Mouse (Mus musculus): ENCODE data around the gene Ssh3. TPM values are rescaled to one million over a fixed set of nuclear protein-coding genes. Genes with fewer than 3 reads are reported as not detected.

The Ssh3 gene
- total RNA-seq, 2 experiments from 2014 or later = 7.0 to 27.6 TPM

DNA sequence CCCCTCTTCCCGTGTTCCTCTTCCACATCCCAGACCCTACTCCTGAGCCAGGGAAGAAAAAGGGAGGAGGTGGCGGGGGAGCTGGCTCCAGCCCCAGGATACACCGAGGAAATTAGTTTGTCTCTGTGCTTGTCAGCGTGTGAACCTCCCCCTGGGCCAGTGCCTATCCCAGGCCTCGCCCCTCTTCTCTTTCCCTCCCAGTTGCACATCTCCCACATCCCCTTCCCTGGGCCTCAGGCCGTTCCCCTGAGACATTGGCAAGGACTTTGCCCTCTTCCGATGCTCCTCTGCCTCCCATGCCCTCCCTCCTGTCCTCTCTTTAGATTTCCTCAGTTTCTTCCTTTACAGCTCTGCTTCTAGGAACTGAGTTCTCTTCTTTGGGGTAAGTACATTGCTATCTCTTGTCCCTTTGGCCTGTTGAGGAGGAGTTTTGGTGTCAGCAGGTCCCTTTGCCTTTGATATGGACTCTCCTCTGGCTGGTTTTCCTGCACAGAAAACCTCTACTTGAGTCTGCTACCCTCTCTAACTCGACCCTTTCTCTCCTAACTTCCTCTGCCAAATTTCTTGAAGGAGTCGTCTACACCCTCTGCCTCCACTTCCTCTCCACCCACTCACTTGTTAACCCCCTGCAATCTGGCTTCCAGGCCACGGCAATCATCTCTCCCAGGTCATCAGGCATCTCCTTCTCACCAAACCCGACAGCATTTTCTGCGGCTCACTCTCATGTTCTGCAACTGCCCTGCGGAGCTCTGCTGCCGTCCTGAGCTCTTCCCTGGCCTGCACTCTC lies 47.8 kb downstream of the Ssh3 start:
- ATAC-seq (replicated peaks; ENCODE audit: low FRiP score, low TSS enrichment, poor library complexity, severe bottlenecking) = no peak

DNA sequence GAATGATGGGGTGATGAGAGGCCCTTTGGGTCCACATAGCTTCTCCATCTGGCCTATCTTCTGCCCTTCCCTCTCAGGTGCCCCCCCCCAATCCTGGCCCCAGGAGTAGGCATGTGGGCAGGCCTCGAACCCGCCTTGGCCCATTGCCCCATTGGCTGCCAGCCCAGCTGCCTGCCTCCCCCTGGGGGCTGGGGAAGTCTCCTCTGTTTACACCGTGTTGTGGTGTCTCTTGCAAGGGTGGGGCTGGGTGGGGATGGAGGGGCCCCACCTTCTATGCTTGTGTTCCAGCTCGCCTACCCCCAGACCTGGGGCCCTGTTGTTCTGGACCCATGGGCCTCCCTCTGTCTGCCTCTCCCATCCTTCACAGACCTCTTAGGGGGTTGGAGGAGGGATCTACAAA lies 48.6 kb downstream of the Ssh3 start:
- no peak for ATAC-seq (replicated peaks; ENCODE audit: low FRiP score, low TSS enrichment, poor library complexity, severe bottlenecking)

- ATAC-seq (replicated peaks; ENCODE audit: low FRiP score, low TSS enrichment, poor library complexity, severe bottlenecking) = no peak
These were observed 49.0 kb downstream of the Ssh3 start for GRCm38 (mm10) chr19:4219943-4220342.

- ATAC-seq (replicated peaks; ENCODE audit: low FRiP score, low TSS enrichment, poor library complexity, severe bottlenecking) = no peak
These were observed 50.2 kb downstream of the Ssh3 start for GRCm38 (mm10) chr19:4218784-4219183.

- ATAC-seq (replicated peaks; ENCODE audit: low FRiP score, low TSS enrichment, poor library complexity, severe bottlenecking) = no peak
These were observed 50.7 kb downstream of the Ssh3 start for GRCm38 (mm10) chr19:4218293-4218692.

DNA sequence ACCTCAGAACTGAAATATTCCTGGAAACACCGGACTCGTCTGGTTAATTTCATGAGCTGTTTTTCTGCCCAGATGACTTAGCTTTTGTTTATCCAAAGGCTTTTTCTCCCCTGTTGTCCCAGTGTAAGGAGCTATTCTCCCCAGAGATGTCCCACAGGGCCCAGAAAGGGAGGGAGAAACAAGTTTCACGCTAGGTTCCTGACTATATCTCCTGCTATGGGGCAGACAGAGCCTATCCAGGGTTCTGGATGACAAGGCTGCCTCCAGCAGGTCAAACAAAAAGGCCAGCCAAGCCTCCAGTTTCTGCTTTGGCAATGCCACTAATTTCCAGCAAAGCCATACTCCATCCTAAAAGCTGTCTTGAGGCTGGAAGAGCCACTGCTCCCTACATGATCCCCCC lies 51.1 kb downstream of the Ssh3 start:
- no peak for ATAC-seq (replicated peaks; ENCODE audit: low FRiP score, low TSS enrichment, poor library complexity, severe bottlenecking)

DNA sequence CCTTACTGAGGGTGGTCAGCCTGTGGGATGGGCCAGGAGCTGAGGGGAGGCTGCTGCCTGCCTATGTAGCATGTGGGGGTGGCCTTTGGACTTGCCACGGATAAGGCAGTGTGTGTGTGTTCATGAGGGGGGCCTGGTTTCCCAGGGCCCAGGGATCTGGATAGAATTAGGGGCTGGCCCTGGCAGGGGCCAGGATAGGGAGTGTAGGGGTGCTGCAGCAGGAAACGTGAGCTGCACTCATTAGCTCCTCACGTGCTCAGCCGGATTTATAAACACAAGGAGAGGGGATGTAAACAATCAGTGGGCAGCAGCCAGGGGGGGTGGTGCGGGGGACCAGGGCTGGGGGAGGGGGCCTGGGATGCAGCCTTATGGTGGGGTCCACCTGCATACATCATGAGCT lies 51.8 kb downstream of the Ssh3 start:
- ATAC-seq (replicated peaks; ENCODE audit: low FRiP score, low TSS enrichment, poor library complexity, severe bottlenecking) = no peak

DNA sequence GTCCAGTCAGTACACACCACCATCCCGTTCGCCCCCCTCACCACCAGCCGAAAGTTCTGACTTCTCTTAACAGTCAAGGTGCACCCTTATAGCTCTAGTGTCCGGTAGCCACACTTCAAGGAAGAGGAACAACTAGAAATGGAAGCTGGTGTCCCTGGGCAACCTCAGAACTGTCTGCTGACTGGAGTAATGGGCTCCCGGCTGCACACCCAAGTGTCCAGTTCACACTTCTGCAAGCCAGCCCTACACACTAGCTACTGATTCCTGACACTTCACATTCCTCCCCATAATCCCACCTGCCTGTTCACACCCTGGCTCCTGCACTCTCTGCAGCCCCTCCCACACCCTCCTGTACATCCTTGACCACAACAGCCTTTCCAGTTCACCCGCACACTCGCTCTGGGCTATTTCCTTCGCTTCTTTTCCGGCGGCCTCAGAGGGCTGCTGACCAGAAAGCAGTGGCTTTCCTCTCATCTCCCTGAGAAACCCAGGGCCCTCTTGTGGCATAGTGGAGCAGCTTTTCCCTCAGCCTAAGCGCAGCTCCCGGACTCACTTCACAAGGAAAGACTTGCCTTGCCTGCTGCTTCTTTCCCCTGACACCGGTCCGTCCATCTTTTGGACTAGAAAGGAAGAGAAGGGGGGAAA lies 52.8 kb downstream of the Ssh3 start:
- ATAC-seq (replicated peaks; ENCODE audit: low FRiP score, low TSS enrichment, poor library complexity, severe bottlenecking) = no peak

- ATAC-seq (replicated peaks; ENCODE audit: low FRiP score, low TSS enrichment, poor library complexity, severe bottlenecking) = no peak
These were observed 53.5 kb downstream of the Ssh3 start for GRCm38 (mm10) chr19:4215451-4215840.

DNA sequence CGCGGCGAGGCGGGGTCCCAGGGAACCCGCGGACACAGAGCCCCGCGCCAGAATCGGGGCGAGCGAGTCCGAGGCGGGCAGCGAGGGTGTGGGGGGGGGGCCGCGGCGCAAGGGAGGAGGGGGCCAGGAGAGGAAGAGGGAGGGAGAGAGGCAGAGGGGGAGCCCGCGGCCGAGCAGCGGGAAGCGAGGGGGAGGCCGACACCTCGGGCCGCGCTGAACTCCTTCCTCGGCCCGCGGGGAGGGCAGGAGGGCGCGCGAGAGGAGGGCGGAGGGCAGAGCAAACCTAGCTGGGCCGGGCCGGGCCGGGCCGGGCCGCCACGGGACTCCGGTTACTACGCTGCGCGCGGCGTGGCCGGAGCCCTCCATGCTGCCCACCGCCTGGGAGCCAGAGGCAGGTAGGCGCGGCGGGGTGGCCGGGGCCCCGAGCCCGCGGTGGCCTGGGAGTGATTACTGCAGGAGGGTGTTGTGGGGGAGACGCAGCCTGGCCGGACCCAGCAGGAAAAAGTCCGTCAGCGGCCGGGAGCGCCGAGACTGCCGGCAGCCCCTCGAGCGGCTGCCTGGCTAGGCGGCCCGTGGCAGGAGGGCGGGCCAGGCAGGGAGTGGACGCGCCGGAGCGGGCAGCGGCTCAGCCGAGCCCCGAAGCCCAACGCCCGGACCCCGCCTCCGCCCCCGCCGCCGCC lies 54.1 kb downstream of the Ssh3 start:
- no peak for ATAC-seq (replicated peaks; ENCODE audit: low FRiP score, low TSS enrichment, poor library complexity, severe bottlenecking)

GRCm38 (mm10) chr19:4214071-4214770 lies 54.8 kb downstream of the Ssh3 start, which contains the start of the genes Clcf1 and AC109138.7:
TSS of gene Clcf1 (plus strand) at chr19:4214238.
TSS of gene AC109138.7 (plus strand) at chr19:4214357.
- ATAC-seq (replicated peaks; ENCODE audit: low FRiP score, low TSS enrichment, poor library complexity, severe bottlenecking) = no peak

DNA sequence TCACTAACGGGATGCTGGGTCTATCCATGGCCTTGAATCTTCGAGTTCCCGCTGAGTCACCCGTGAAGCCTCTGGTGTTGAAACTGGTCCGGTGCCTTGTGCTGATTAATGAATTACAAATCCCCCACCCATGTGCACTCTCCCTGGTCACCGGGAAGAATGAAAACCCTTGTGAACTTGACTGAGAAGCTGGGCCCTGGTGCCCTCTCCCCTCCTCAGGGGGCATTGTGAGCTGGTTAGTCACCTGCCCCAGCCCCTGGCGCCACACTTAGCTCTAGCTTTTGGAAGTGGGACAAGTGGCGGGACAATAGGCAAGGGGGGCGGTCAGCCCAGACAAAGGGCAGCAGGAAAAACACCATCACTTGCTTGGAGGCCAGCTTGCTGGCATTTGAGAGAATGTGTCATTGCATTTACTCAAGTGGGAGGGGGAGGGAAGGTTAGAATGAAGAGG lies 55.4 kb downstream of the Ssh3 start:
- no peak for ATAC-seq (replicated peaks; ENCODE audit: low FRiP score, low TSS enrichment, poor library complexity, severe bottlenecking)

DNA sequence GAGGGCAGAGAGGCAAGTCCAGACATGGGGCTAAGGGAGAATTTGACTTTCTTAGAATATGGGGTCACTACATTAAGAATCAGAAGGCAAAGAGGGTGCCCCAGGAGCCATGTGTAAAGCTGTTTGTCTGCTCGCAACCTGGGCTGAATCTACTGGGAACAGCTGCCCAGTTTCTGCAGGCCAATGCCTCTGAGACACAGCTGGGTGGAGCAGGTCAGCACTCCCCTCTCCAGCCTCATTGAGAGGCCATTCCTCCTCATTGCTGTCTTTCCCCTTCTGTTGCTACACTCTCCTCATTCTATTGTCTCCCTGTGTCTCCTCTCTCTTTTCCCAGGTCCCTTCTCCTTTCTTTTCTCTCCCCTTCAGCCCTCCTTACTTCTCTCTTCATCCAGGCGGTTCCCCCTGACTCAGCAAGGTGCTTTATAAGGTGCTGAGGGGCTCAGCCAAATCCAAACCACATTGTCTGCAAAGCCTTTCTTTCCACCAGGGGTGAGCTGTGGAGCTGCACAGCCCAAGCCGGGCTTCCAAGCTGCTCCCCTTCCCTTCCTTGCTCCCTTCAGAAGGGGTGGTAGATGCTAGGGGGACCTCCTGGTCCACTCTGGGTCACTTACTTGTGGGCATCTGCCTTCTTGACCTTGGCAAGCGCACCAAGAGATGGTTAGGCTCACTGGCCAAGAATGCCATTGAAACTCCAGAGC lies 56.9 kb downstream of the Ssh3 start:
- ATAC-seq (replicated peaks; ENCODE audit: low FRiP score, low TSS enrichment, poor library complexity, severe bottlenecking) = no peak

Other genes starting within 250 kb of the Ssh3 start
- gene Gstp1, start 231.2 kb downstream of the Ssh3 start, total RNA-seq (2014; fragmentation: Nextera tagmentation) = 623 and 805 TPM in 2 replicates
- gene Gstp1, start 231.2 kb downstream of the Ssh3 start, total RNA-seq (2017) = 123 and 220 TPM in 2 replicates
- gene Gstp2, start 223.2 kb downstream of the Ssh3 start, total RNA-seq (2014; fragmentation: Nextera tagmentation) = not detected in 2 replicates
- not detected in 2 replicates for gene Gstp2, start 223.2 kb downstream of the Ssh3 start, total RNA-seq (2017)
- gene Gstp3, start 209.6 kb downstream of the Ssh3 start, total RNA-seq (2014; fragmentation: Nextera tagmentation) = 28.5 and 40.7 TPM in 2 replicates
- gene Gstp3, start 209.6 kb downstream of the Ssh3 start, total RNA-seq (2017) = 16.4 and 37.6 TPM in 2 replicates
- not detected in 2 replicates for gene Cabp2, start 187.6 kb downstream of the Ssh3 start, total RNA-seq (2014; fragmentation: Nextera tagmentation)
- not detected in 2 replicates for gene Cabp2, start 187.6 kb downstream of the Ssh3 start, total RNA-seq (2017)
- 65.1 and 75.8 TPM in 2 replicates for gene Cdk2ap2, start 172.0 kb downstream of the Ssh3 start, total RNA-seq (2014; fragmentation: Nextera tagmentation)
- gene Cdk2ap2, start 172.0 kb downstream of the Ssh3 start, total RNA-seq (2017) = 6.7 and 16.1 TPM in 2 replicates
- gene Pitpnm1, start 169.2 kb downstream of the Ssh3 start, total RNA-seq (2014; fragmentation: Nextera tagmentation) = 42.3 and 44.1 TPM in 2 replicates
- gene Pitpnm1, start 169.2 kb downstream of the Ssh3 start, total RNA-seq (2017) = 7.4 and 7.7 TPM in 2 replicates
- 25.9 and 31.2 TPM in 2 replicates for gene Aip, start 143.3 kb downstream of the Ssh3 start, total RNA-seq (2014; fragmentation: Nextera tagmentation)
- gene Aip, start 143.3 kb downstream of the Ssh3 start, total RNA-seq (2017) = 16.9 and 23.2 TPM in 2 replicates
- gene Gpr152, start 129.4 kb downstream of the Ssh3 start, total RNA-seq (2014; fragmentation: Nextera tagmentation) = not detected in 2 replicates
- gene Gpr152, start 129.4 kb downstream of the Ssh3 start, total RNA-seq (2017) = not detected in 2 replicates
- 0.39 and 1.5 TPM in 2 replicates for gene Cabp4, start 125.1 kb downstream of the Ssh3 start, total RNA-seq (2014; fragmentation: Nextera tagmentation)
- not detected in 2 replicates for gene Cabp4, start 125.1 kb downstream of the Ssh3 start, total RNA-seq (2017)
- 103 and 123 TPM in 2 replicates for gene Coro1b, start 120.6 kb downstream of the Ssh3 start, total RNA-seq (2014; fragmentation: Nextera tagmentation)
- gene Coro1b, start 120.6 kb downstream of the Ssh3 start, total RNA-seq (2017) = 42.8 and 97.1 TPM in 2 replicates
- 53.0 and 63.6 TPM in 2 replicates for gene Ptprcap, start 115.6 kb downstream of the Ssh3 start, total RNA-seq (2014; fragmentation: Nextera tagmentation)
- gene Ptprcap, start 115.6 kb downstream of the Ssh3 start, total RNA-seq (2017) = 104 and 112 TPM in 2 replicates
- gene Rps6kb2, start 105.8 kb downstream of the Ssh3 start, total RNA-seq (2014; fragmentation: Nextera tagmentation) = 60.4 and 60.9 TPM in 2 replicates
- 14.7 and 39.7 TPM in 2 replicates for gene Rps6kb2, start 105.8 kb downstream of the Ssh3 start, total RNA-seq (2017)
- 8.1 and 10.9 TPM in 2 replicates for gene Carns1, start 93.7 kb downstream of the Ssh3 start, total RNA-seq (2014; fragmentation: Nextera tagmentation)
- gene Carns1, start 93.7 kb downstream of the Ssh3 start, total RNA-seq (2017) = 0.19 and 1.0 TPM in 2 replicates
- gene Tbc1d10c, start 77.9 kb downstream of the Ssh3 start, total RNA-seq (2014; fragmentation: Nextera tagmentation) = 17.1 and 30.7 TPM in 2 replicates
- gene Tbc1d10c, start 77.9 kb downstream of the Ssh3 start, total RNA-seq (2017) = 7.1 and 9.3 TPM in 2 replicates
- 392 and 411 TPM in 2 replicates for gene Ppp1ca, start 77.1 kb downstream of the Ssh3 start, total RNA-seq (2014; fragmentation: Nextera tagmentation)
- 411 and 530 TPM in 2 replicates for gene Ppp1ca, start 77.1 kb downstream of the Ssh3 start, total RNA-seq (2017)
- 35.5 and 47.7 TPM in 2 replicates for gene Rad9a, start 67.5 kb downstream of the Ssh3 start, total RNA-seq (2014; fragmentation: Nextera tagmentation)
- 17.5 and 29.6 TPM in 2 replicates for gene Rad9a, start 67.5 kb downstream of the Ssh3 start, total RNA-seq (2017)
- gene Clcf1, start 54.9 kb downstream of the Ssh3 start, total RNA-seq (2014; fragmentation: Nextera tagmentation) = 4.6 and 6.9 TPM in 2 replicates
- 0.99 TPM in 1 of 2 replicates, not detected in the other for gene Clcf1, start 54.9 kb downstream of the Ssh3 start, total RNA-seq (2017)
- gene AC109138.7, start 54.8 kb downstream of the Ssh3 start, total RNA-seq (2014; fragmentation: Nextera tagmentation) = 2.1 TPM in 1 of 2 replicates, not detected in the other
- gene AC109138.7, start 54.8 kb downstream of the Ssh3 start, total RNA-seq (2017) = not detected in 2 replicates
- gene Pold4, start 37.3 kb downstream of the Ssh3 start, total RNA-seq (2014; fragmentation: Nextera tagmentation) = 20.0 and 22.3 TPM in 2 replicates
- gene Pold4, start 37.3 kb downstream of the Ssh3 start, total RNA-seq (2017) = 27.2 and 28.2 TPM in 2 replicates
- 1.0 and 2.2 TPM in 2 replicates for gene Ankrd13d, start 14.0 kb upstream of the Ssh3 start, total RNA-seq (2014; fragmentation: Nextera tagmentation)
- 0.61 TPM in 1 of 2 replicates, not detected in the other for gene Ankrd13d, start 14.0 kb upstream of the Ssh3 start, total RNA-seq (2017)
- gene Grk2, start 37.0 kb upstream of the Ssh3 start, total RNA-seq (2014; fragmentation: Nextera tagmentation) = 103 and 118 TPM in 2 replicates
- gene Grk2, start 37.0 kb upstream of the Ssh3 start, total RNA-seq (2017) = 81.8 and 93.1 TPM in 2 replicates
- 74.8 and 89.7 TPM in 2 replicates for gene Kdm2a, start 129.1 kb upstream of the Ssh3 start, total RNA-seq (2014; fragmentation: Nextera tagmentation)
- gene Kdm2a, start 129.1 kb upstream of the Ssh3 start, total RNA-seq (2017) = 49.0 and 79.7 TPM in 2 replicates
- 0.72 TPM in 1 of 2 replicates, not detected in the other for gene Rhod, start 170.3 kb upstream of the Ssh3 start, total RNA-seq (2014; fragmentation: Nextera tagmentation)
- not detected in 2 replicates for gene Rhod, start 170.3 kb upstream of the Ssh3 start, total RNA-seq (2017)
- not detected in 2 replicates for gene Syt12, start 208.3 kb upstream of the Ssh3 start, total RNA-seq (2014; fragmentation: Nextera tagmentation)
- not detected in 2 replicates for gene Syt12, start 208.3 kb upstream of the Ssh3 start, total RNA-seq (2017)
- not detected in 2 replicates for gene 2010003K11Rik, start 229.4 kb upstream of the Ssh3 start, total RNA-seq (2014; fragmentation: Nextera tagmentation)
- not detected in 2 replicates for gene 2010003K11Rik, start 229.4 kb upstream of the Ssh3 start, total RNA-seq (2017)
- 4.8 and 11.0 TPM in 2 replicates for gene Pcx, start 241.3 kb upstream of the Ssh3 start, total RNA-seq (2014; fragmentation: Nextera tagmentation)
- gene Pcx, start 241.3 kb upstream of the Ssh3 start, total RNA-seq (2017) = 2.9 and 3.9 TPM in 2 replicates

All from megakaryocyte-erythroid progenitor cell, adult 5-6 weeks (primary cell).